In the genomic region with DNA sequence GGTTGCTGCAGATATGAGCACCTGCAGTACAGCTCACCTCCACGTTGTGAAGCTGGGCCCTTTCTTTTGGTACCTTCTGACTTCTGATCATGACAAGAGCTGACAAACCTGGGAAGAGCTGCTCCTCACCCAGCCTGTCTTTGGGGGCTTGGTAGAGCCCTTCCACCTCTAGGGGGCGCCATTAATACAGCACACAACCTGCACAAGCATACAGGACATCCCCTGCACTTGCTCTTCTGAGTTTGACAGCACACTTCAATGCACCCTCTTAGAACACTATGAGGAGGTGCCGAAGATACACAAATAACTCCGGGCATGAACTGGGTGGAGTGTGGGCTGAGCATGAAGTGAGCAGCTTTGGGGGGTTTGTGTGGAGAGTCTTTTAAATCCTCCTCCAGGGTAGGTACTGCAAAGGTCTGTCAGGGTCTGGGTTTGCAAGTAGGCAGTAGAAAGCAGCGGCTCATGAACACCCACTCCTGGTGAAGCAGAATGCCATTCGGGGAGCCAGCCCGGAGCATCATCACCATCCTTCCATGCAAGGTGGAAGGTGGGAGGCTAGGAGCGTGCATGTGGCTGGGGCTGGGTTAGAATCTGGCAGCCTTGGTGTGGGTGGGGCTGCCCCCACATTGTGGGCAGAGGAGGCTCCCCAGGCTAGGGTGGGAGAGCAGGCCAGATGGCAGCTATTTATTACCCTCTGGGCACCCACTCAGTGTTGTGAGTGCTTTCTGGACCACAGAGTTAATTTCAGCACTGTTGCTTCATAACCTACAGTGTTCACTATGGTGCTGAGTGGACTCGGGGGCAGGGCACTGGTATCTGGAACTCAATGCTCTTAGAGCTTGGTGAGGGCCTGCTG, we compare ENCODE assay signal across 8 mouse cellular contexts. TPM values are rescaled to one million over a fixed set of nuclear protein-coding genes. Genes with fewer than 3 reads are reported as not detected.
A peak's percentile ranks its signal among the peaks of the same experiment; 100 is the strongest.
DNase-seq lines count a peak whose midpoint lies in the region; ATAC-seq and TF ChIP-seq lines count a peak whose summit lies in the region.

No protein-coding gene starts in this region.

- H3K9ac ChIP-seq in heart, embryonic 15.5 days = no peak overlapping the region
- no peak overlapping the region for H3K9ac ChIP-seq in lung, postnatal 0 days (replicated peaks; ENCODE audit: low read depth)

- DNase-seq in CD4-positive, CD25-positive, alpha-beta regulatory T cell, adult 2 months (ENCODE audit: low read depth, low spot score) = peak; percentile 43
- peak; percentile 79 to 81 for DNase-seq in layer of hippocampus, adult 2 months (ENCODE audit: low spot score in 2 of 2)
- peak; percentile 62 for DNase-seq in lung, postnatal 0 days (ENCODE audit: low spot score)
- peak; percentile 68 for DNase-seq in right cerebral cortex, postnatal 14 days

- 47% methylated on average over 9 of the region's 9 CpGs for WGBS in heart, embryonic 15.5 days
- 56% methylated on average over 9 of the region's 9 CpGs for WGBS in lung, postnatal 0 days

- H3K27me3 ChIP-seq in heart, embryonic 15.5 days = no peaks in the 10 kb centered on the region
- no peaks in the 10 kb centered on the region for H3K27me3 ChIP-seq in lung, postnatal 0 days (replicated peaks; ENCODE audit: insufficient read depth, low read length)

- no peaks in the 10 kb centered on the region for H3K36me3 ChIP-seq in heart, embryonic 15.5 days
- H3K36me3 ChIP-seq in lung, postnatal 0 days (ENCODE audit: insufficient read depth, low read length) = no peaks in the 10 kb centered on the region

- TF ChIP-seq CTCF in bone marrow macrophage, adult 2 months (IDR thresholded peaks at IDR 0.05; ENCODE audit: low read depth, low read length) = peak; percentile 74
- TF ChIP-seq CTCF in embryonic fibroblast, embryonic 13.5 days (IDR thresholded peaks at IDR 0.05; ENCODE audit: borderline replicate concordance, insufficient read depth, low read length) = peak; percentile 28; the same call in 1 of the 2 replicates
- TF ChIP-seq CTCF in layer of hippocampus, adult 2 months (conservative IDR thresholded peaks at IDR 0.05) = peak; percentile 91
- peak; percentile 72 for TF ChIP-seq CTCF in lung, postnatal 0 days (IDR thresholded peaks at IDR 0.05)

- H3K4me1 ChIP-seq in bone marrow macrophage, adult 2 months (ENCODE audit: control insufficient read depth, insufficient read depth, low read length) = peaks cover 28% of the 10 kb centered on the region
- peaks cover 4% of the 10 kb centered on the region for H3K4me1 ChIP-seq in embryonic fibroblast, embryonic 13.5 days (ENCODE audit: control insufficient read depth, insufficient read depth, low read length)
- H3K4me1 ChIP-seq in heart, embryonic 15.5 days (replicated peaks) = peaks cover 62% of the 10 kb centered on the region
- H3K4me1 ChIP-seq in lung, postnatal 0 days (ENCODE audit: insufficient read depth, low read depth, low read length) = peaks cover 4% of the 10 kb centered on the region; the same call in 1 of the 2 replicates

- H3K9me3 ChIP-seq in heart, embryonic 15.5 days (replicated peaks) = no peaks in the 10 kb centered on the region
- H3K9me3 ChIP-seq in lung, postnatal 0 days (ENCODE audit: low read length) = no peaks in the 10 kb centered on the region

- H3K4me3 ChIP-seq in bone marrow macrophage, adult 2 months (ENCODE audit: insufficient read depth, low read length) = no peak overlapping the region
- no peak overlapping the region for H3K4me3 ChIP-seq in embryonic fibroblast, embryonic 13.5 days (ENCODE audit: insufficient read depth, low read length)
- H3K4me3 ChIP-seq in heart, embryonic 15.5 days = no peak overlapping the region
- H3K4me3 ChIP-seq in layer of hippocampus, adult 2 months = no peak overlapping the region
- no peak overlapping the region for H3K4me3 ChIP-seq in lung, postnatal 0 days (ENCODE audit: low read depth, low read length)

- peak overlapping the region; percentile 21; the same call in 1 of the 2 replicates for H3K4me2 ChIP-seq in heart, embryonic 15.5 days
- no peak overlapping the region for H3K4me2 ChIP-seq in lung, postnatal 0 days (replicated peaks; ENCODE audit: low read depth, low read length)

- no peak for TF ChIP-seq POLR2A in bone marrow macrophage, adult 2 months (IDR thresholded peaks at IDR 0.05; ENCODE audit: borderline replicate concordance, low read depth, low read length)
- TF ChIP-seq POLR2A in embryonic fibroblast, embryonic 13.5 days (IDR thresholded peaks at IDR 0.05; ENCODE audit: low read depth, low read length) = no peak

- no peak for ATAC-seq in CD4-positive, CD25-positive, alpha-beta regulatory T cell, adult 4 months
- ATAC-seq in heart, embryonic 15.5 days (replicated peaks; ENCODE audit: insufficient number of reproducible peaks, insufficient read depth, low FRiP score, low read depth) = peak; percentile 37
- peak; percentile 17 for ATAC-seq in lung, postnatal 0 days

- H3K27ac ChIP-seq in bone marrow macrophage, adult 2 months (ENCODE audit: insufficient read depth, low read depth, low read length) = peak overlapping the region; percentile 67
- H3K27ac ChIP-seq in embryonic fibroblast, embryonic 13.5 days (ENCODE audit: insufficient read depth, low read length) = no peak overlapping the region
- H3K27ac ChIP-seq in heart, embryonic 15.5 days = peak overlapping the region; percentile 77
- peak overlapping the region; percentile 67 for H3K27ac ChIP-seq in layer of hippocampus, adult 2 months
- no peak overlapping the region for H3K27ac ChIP-seq in lung, postnatal 0 days (ENCODE audit: low read length)

- TF ChIP-seq EP300 in lung, postnatal 0 days (IDR thresholded peaks at IDR 0.05) = no peak

RNA-seq across cellular contexts. Expression of a gene that starts 59.5 kb away (rescaled TPM):
- polyA plus RNA-seq in CD4-positive, CD25-positive, alpha-beta regulatory T cell, adult 4 months (2017; shearing (Covaris generic)) = 1 to 10 TPM; 4.0 to 4.1 TPM
- polyA plus RNA-seq in bone marrow macrophage, adult 2 months (2012; ENCODE audit: insufficient read depth, insufficient read length, missing spikeins) = 16.0 and 19.8 TPM in 2 replicates
- polyA plus RNA-seq in embryonic fibroblast, embryonic 13.5 days (2011; ENCODE audit: insufficient read length, low read depth, missing spikeins) = 13.0 and 13.5 TPM in 2 replicates
- polyA plus RNA-seq in heart, embryonic 15.5 days (2015; fragmentation: Nextera tagmentation; extraction: Ambion mirVana) = 6.2 and 8.0 TPM in 2 replicates
- total RNA-seq in layer of hippocampus, adult 2 months (2021) = 10 to 100 TPM; 30.4 to 31.7 TPM
- polyA plus RNA-seq in lung, postnatal 0 days (2015; fragmentation: Nextera tagmentation; extraction: Ambion mirVana) = 5.3 and 5.8 TPM in 2 replicates

RNA-seq across cellular contexts. Expression of a gene that starts 59.6 kb away (rescaled TPM):
- 10 to 100 TPM; 16.1 to 29.4 TPM for polyA plus RNA-seq in CD4-positive, CD25-positive, alpha-beta regulatory T cell, adult 4 months (2017; shearing (Covaris generic))
- 16.7 and 22.0 TPM in 2 replicates for polyA plus RNA-seq in bone marrow macrophage, adult 2 months (2012; ENCODE audit: insufficient read depth, insufficient read length, missing spikeins)
- polyA plus RNA-seq in embryonic fibroblast, embryonic 13.5 days (2011; ENCODE audit: insufficient read length, low read depth, missing spikeins) = 74.2 and 93.3 TPM in 2 replicates
- 23.9 and 30.2 TPM in 2 replicates for polyA plus RNA-seq in heart, embryonic 15.5 days (2015; fragmentation: Nextera tagmentation; extraction: Ambion mirVana)
- total RNA-seq in layer of hippocampus, adult 2 months (2021) = 100 to 1,000 TPM; 108 to 113 TPM
- polyA plus RNA-seq in lung, postnatal 0 days (2015; fragmentation: Nextera tagmentation; extraction: Ambion mirVana) = 13.6 and 16.5 TPM in 2 replicates

Comparison
In these comparisons a context has a peak if more than half of its experiments do, and no peak if none do; other contexts are left out.
1. H3K27ac ChIP-seq: peak in bone marrow macrophage, adult 2 months (single experiment), heart, embryonic 15.5 days (single experiment) and layer of hippocampus, adult 2 months (single experiment); none in embryonic fibroblast, embryonic 13.5 days (single experiment) and lung, postnatal 0 days (single experiment).
2. CTCF ChIP-seq: peak in every context shown above with its lines; median percentile 91 in layer of hippocampus, adult 2 months; 74 in bone marrow macrophage, adult 2 months; 72 in lung, postnatal 0 days; 28 in embryonic fibroblast, embryonic 13.5 days.
3. Peak in every context shown above with its lines, with median percentiles within 50 percentile points of each other: DNase-seq.